Mouse (Mus musculus) embryonic facial prominence, embryonic 14.5 days (tissue): ENCODE measurements around the gene Gon4l. TPM values are rescaled to one million over a fixed set of nuclear protein-coding genes. Genes with fewer than 3 reads are reported as not detected.
"Not testable (repeated sequence)": the region's sequence is repeated elsewhere in the genome, so short reads cannot be mapped to it uniquely, and the experiment has no call there.

Experiments used
- ATAC-seq: fragments of 200-750 bp; cut with Nextera tagmentation; 2 replicates; pipeline ENCODE4 v1.8.0; 2017; ENCODE audit warnings: low read depth, moderate number of reproducible peaks, moderate TSS enrichment
- DNase-seq: peaks from one replicate; pipeline ENCODE4 v3.0.0-alpha.2; 2015; ENCODE audit warnings: low spot score
- H3K27ac ChIP-seq: fragments of 300-500 bp; sonication (generic); replicated peaks from 2 replicates; pipeline ENCODE4 v1.5.1; 2014; ENCODE audit warnings: low read depth, mild to moderate bottlenecking, low read length, moderate library complexity
- H3K27me3 ChIP-seq: fragments of 300-500 bp; sonication (generic); replicated peaks from 2 replicates; pipeline ENCODE4 v1.6.1; 2014; ENCODE audit warnings: low read length; ENCODE audit not compliant: control insufficient read depth, insufficient read depth
- H3K36me3 ChIP-seq: fragments of 300-500 bp; sonication (generic); 2 replicates; pipeline ENCODE4 v1.6.1; 2014; ENCODE audit warnings: low read length, mixed read lengths; ENCODE audit not compliant: control insufficient read depth, insufficient read depth
- H3K4me1 ChIP-seq: fragments of 300-500 bp; sonication (generic); 2 replicates; pipeline ENCODE4 v1.6.1; 2014; ENCODE audit warnings: antibody characterized with exemption, low read length; ENCODE audit not compliant: control insufficient read depth, insufficient read depth
- H3K4me2 ChIP-seq: fragments of 300-500 bp; sonication (generic); 2 replicates; pipeline ENCODE4 v1.6.1; 2014; ENCODE audit warnings: low read depth, mild to moderate bottlenecking, low read length, moderate library complexity, mixed read lengths
- H3K4me3 ChIP-seq: fragments of 300-500 bp; sonication (generic); 2 replicates; pipeline ENCODE4 v1.5.1; 2014; ENCODE audit warnings: low read depth, mild to moderate bottlenecking, low read length
- H3K9ac ChIP-seq: fragments of 300-500 bp; sonication (generic); 2 replicates; pipeline ENCODE4 v1.6.1; 2014; ENCODE audit warnings: low read depth, mild to moderate bottlenecking, low read length, moderate library complexity, mixed read lengths
- H3K9me3 ChIP-seq: fragments of 300-500 bp; sonication (generic); 2 replicates; pipeline ENCODE4 v1.6.1; 2016; ENCODE audit warnings: low read length; ENCODE audit not compliant: control insufficient read depth
- WGBS: fragments of 180-500 bp; shearing (Covaris S2); extraction: QIAGEN DNeasy Blood & Tissue Kit; methylation state at CpG from one replicate; pipeline ENCODE4 v1.1.7; 2014; 5-methylcytosine and 5-hydroxymethylcytosine counted together
- polyA plus RNA-seq: library from polyadenylated mRNA; unstranded; fragments of >200 nt; fragmentation: Nextera tagmentation; extraction: Ambion mirVana; gene quantifications from 2 replicates; pipeline ENCODE4 v1.2.1, GENCODE M21; 2014

The Gon4l gene
- polyA plus RNA-seq, 1 experiment from 2014 or later = 11.8 TPM

DNA sequence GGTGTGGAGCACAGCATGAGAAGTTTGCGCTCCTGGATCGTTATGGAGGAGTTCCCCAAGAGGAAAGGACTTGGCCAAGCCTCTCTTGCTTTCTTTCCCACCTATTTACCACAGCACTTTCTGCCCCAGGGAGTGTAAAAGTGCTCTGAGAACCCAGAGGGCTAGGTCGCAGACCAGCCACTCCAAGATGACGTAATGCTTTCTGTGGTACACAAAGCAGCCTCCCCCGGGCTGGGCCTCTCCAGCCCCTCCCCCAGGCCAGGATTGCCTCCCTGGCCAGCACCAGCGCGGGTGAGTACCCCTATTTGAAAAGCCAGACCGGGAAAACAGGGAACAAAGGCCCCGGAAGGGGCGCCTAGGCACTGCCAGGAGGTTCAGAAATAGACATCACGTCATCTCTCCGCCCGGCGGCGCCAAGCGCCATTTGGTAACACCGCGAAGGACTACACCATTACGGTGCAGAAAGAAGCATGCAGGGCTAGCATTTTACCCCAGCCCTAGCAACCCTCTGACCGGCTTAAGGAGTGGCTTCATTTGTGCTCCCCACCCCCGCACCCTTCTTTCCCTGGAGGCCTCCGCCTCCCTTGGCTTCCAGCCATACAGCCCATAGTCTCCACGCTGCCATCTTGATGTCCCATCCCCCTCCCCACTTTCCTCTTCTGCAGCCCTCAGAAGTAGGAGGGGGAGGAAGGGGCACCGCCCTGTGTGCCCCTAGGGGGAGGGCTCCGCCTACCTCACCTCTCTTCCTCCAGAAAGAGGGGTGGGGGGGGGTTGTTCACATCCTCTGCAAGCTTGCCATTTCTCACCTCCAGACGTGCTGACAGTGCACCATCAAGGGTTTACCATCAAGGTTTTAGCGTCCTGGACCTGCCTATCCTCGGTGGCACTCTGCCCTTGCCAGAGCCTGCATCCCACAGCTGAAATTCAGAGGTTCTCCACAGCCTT lies 3.6 kb upstream of the Gon4l start:
- H3K4me1 ChIP-seq, H3K27me3 ChIP-seq, H3K36me3 ChIP-seq, H3K9me3 ChIP-seq, H3K9ac ChIP-seq: not testable (repeated sequence)
- ATAC-seq (peak; percentile 82), DNase-seq (peak; percentile 66)
- H3K4me3 ChIP-seq = peak overlapping the region; percentile 20
- WGBS = 9% methylated on average over 11 of the region's 28 CpGs
- H3K27ac ChIP-seq = peak overlapping the region; percentile 56; the same call in 1 of the 2 replicates
- peak overlapping the region; percentile 43 for H3K4me2 ChIP-seq

GRCm38 (mm10) chr3:88832388-88832787 lies 2.6 kb upstream of the Gon4l start:
- WGBS = 3% methylated on average over 11 of the region's 14 CpGs
- H3K27ac ChIP-seq, H3K9me3 ChIP-seq, H3K4me1 ChIP-seq, H3K27me3 ChIP-seq, H3K36me3 ChIP-seq, H3K9ac ChIP-seq, H3K4me3 ChIP-seq: not testable (repeated sequence)
- ATAC-seq (peak; percentile 41), DNase-seq (peak; percentile 85)
- H3K4me2 ChIP-seq = peak overlapping the region; percentile 24; the same call in 1 of the 2 replicates

DNA sequence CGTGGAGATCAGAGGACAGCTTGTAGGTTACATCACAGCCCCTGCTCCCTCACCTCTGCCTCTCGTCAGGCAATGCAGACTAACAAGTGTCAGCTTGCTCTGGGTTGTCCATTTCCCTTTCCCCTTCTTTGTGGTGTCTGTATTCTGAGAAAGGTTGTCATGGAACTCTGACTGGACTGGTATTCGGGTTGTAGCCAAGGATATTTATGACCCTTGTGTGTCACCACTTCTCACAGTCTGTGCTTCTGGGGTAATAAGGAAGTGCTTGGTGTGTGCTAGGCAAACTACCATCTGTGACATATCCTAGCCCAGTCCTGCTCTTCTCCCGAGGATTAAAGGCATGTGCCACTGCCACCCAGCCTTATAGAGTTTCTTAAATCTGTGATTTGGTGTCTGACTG lies 14.1 kb downstream of the Gon4l start:
- 85% methylated on average over 4 of the region's 4 CpGs for WGBS
- peaks cover 51% of the 10 kb centered on the region for H3K36me3 ChIP-seq
- no peak overlapping the region for H3K4me3 ChIP-seq
- H3K27me3 ChIP-seq = no peaks in the 10 kb centered on the region
- H3K27ac ChIP-seq = no peak overlapping the region
- H3K4me1 ChIP-seq = no peaks in the 10 kb centered on the region
- ATAC-seq (no peak), DNase-seq (no peak)
- H3K9me3 ChIP-seq = no peaks in the 10 kb centered on the region
- H3K9ac ChIP-seq = no peak overlapping the region
- H3K4me2 ChIP-seq = no peak overlapping the region

DNA sequence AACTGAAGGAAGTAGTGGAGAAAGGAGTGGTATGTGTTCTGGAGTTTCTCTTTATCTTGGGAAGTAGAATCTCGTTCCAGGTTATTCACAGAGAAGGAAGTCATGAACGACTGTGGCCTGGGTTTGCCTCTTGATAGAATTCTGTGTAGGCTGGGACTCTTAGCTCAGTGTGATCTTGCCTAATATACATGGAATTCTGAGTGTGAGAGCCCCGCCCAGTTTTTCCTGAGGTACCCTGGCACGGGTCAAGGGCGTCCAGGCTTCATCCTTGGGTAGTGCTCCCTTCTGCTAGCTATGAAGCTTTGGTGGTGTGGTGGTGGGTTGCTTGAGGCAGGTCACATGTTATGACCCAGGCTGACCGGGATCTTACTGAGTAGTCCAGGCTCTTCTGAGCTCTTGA lies 20.8 kb downstream of the Gon4l start:
- Histone ChIP-seq H3K4me2 (no peak overlapping the region), H3K4me3 (no peak overlapping the region), H3K9ac (no peak overlapping the region), H3K9me3 (no peaks in the 10 kb centered on the region), H3K27me3 (no peaks in the 10 kb centered on the region), H3K27ac (no peak overlapping the region), H3K4me1 (no peaks in the 10 kb centered on the region), H3K36me3 (peaks cover 79% of the 10 kb centered on the region)
- WGBS = 88% methylated on average over 6 of the region's 6 CpGs
- no peak for ATAC-seq
- no peak for DNase-seq

DNA sequence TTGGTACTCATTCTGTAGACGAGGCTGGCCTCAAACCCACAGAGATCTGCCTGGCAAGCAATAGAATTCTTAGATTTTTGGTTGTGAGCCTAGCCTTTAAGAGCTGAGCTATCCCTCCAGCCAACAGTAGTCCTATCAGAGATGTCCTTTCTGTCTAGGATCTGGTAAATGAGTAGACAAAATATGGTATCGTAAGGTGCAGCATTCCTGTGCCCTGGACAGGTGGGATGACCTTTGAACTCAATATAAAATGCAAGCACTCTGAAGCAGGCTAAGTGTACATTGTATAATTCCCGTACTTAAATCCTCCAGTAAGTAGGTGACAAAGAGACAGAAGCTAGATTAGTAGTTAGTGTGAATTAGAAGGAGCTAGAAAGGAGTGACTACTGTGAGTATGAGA lies 27.1 kb downstream of the Gon4l start:
- Histone ChIP-seq H3K9ac (no peak overlapping the region), H3K36me3 (peaks cover 92% of the 10 kb centered on the region), H3K4me1 (no peaks in the 10 kb centered on the region), H3K4me2 (no peak overlapping the region), H3K27ac (no peak overlapping the region), H3K4me3 (no peak overlapping the region), H3K9me3 (no peaks in the 10 kb centered on the region), H3K27me3 (no peaks in the 10 kb centered on the region)
- 93% methylated on average over 3 of the region's 3 CpGs for WGBS
- DNase-seq = no peak
- no peak for ATAC-seq

DNA sequence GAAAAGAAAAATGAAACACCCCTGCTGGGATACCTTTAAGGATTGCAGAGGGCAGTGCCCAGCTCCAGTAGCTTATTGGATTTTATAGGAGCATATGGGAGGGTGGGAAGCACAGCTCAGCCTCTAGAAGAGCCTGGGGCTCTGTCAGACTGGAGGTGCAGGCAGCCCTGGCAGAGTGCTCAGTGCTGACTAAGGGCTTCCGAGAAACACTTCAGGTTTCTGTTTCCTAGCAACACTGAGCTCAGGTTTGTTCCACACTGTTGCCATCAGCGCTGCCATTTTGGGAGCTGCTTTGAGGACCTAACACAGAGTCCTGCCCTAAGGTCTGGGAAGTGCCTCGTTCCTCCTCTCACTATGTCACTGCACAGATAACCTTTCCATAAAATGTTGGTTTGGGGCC lies 31.7 kb downstream of the Gon4l start:
- H3K27ac ChIP-seq, H3K4me1 ChIP-seq, H3K9me3 ChIP-seq, DNase-seq, H3K4me2 ChIP-seq, H3K9ac ChIP-seq, H3K4me3 ChIP-seq, H3K27me3 ChIP-seq, ATAC-seq: not testable (repeated sequence)
- H3K36me3 ChIP-seq = peaks cover 47% of the 10 kb centered on the region
- WGBS = no CpG with 5 or more reads among the region's 3 CpGs

GRCm38 (mm10) chr3:88867177-88867576 lies 32.1 kb downstream of the Gon4l start:
- not testable (repeated sequence) for H3K9me3 ChIP-seq, DNase-seq, ATAC-seq, H3K27ac ChIP-seq, H3K4me3 ChIP-seq, H3K4me1 ChIP-seq, H3K27me3 ChIP-seq, H3K4me2 ChIP-seq, H3K9ac ChIP-seq
- WGBS = no CpG with 5 or more reads among the region's 8 CpGs
- peaks cover 43% of the 10 kb centered on the region for H3K36me3 ChIP-seq

- no CpG with 5 or more reads among the region's 4 CpGs for WGBS
- peaks cover 30% of the 10 kb centered on the region for H3K36me3 ChIP-seq
- not testable (repeated sequence) for H3K27me3 ChIP-seq, H3K27ac ChIP-seq, H3K4me3 ChIP-seq, H3K4me2 ChIP-seq, H3K9me3 ChIP-seq, ATAC-seq, DNase-seq, H3K4me1 ChIP-seq, H3K9ac ChIP-seq
Observed at GRCm38 (mm10) chr3:88868449-88868848, 33.4 kb downstream of the Gon4l start.

- WGBS = 97% methylated on average over 4 of the region's 4 CpGs
- DNase-seq, H3K4me3 ChIP-seq: not testable (repeated sequence)
Observed at GRCm38 (mm10) chr3:88882536-88882935, 47.5 kb downstream of the Gon4l start.

More at GRCm38 (mm10) chr3:88882536-88882935, 47.5 kb downstream of the Gon4l start:
- H3K27ac ChIP-seq, H3K36me3 ChIP-seq, H3K4me1 ChIP-seq, H3K9me3 ChIP-seq, H3K4me2 ChIP-seq, H3K9ac ChIP-seq, ATAC-seq, H3K27me3 ChIP-seq: not testable (repeated sequence)
